Mouse (Mus musculus) embryonic facial prominence, embryonic 10.5 days (tissue): ENCODE results near the gene Prr7. TPM values are rescaled to one million over a fixed set of nuclear protein-coding genes. Genes with fewer than 3 reads are reported as not detected.
A peak's percentile ranks its signal among the peaks of the same experiment; 100 is the strongest.

ENCODE experiments used
- DNase-seq: peaks from one replicate; pipeline ENCODE4 v3.0.0-alpha.2; 2017; ENCODE audit warnings: low spot score
- H3K27ac ChIP-seq: fragments of 300-500 bp; sonication (generic); replicated peaks from 2 replicates; pipeline ENCODE4 v1.5.1; 2016; ENCODE audit warnings: mild to moderate bottlenecking
- H3K27me3 ChIP-seq: fragments of 300-500 bp; sonication (generic); replicated peaks from 2 replicates; pipeline ENCODE4 v1.6.1; 2016; ENCODE audit warnings: low read depth, mild to moderate bottlenecking; ENCODE audit not compliant: poor library complexity, severe bottlenecking
- H3K36me3 ChIP-seq: fragments of 300-500 bp; sonication (generic); replicated peaks from 2 replicates; pipeline ENCODE4 v1.6.1; 2016; ENCODE audit warnings: mild to moderate bottlenecking, moderate library complexity
- H3K4me1 ChIP-seq: fragments of 300-500 bp; sonication (generic); 2 replicates; pipeline ENCODE4 v1.6.1; 2016
- H3K4me3 ChIP-seq: fragments of 300-500 bp; sonication (generic); 2 replicates; pipeline ENCODE4 v1.5.1; 2016; ENCODE audit warnings: mild to moderate bottlenecking, moderate library complexity
- H3K9me3 ChIP-seq: fragments of 300-500 bp; sonication (generic); 2 replicates; pipeline ENCODE4 v1.6.1; 2016; ENCODE audit warnings: mild to moderate bottlenecking
- WGBS: fragments of 180-500 bp; shearing (Covaris S2); methylation state at CpG from one replicate; pipeline ENCODE4 v1.1.7; 2016; 5-methylcytosine and 5-hydroxymethylcytosine counted together
- polyA plus RNA-seq: library from polyadenylated mRNA; unstranded; fragments of >200 nt; fragmentation: Nextera tagmentation; extraction: Ambion mirVana; gene quantifications from 2 replicates; pipeline ENCODE4 v1.2.1, GENCODE M21; 2016

Prr7 gene
- polyA plus RNA-seq, 1 experiment from 2014 or later = 0.54 TPM

DNA sequence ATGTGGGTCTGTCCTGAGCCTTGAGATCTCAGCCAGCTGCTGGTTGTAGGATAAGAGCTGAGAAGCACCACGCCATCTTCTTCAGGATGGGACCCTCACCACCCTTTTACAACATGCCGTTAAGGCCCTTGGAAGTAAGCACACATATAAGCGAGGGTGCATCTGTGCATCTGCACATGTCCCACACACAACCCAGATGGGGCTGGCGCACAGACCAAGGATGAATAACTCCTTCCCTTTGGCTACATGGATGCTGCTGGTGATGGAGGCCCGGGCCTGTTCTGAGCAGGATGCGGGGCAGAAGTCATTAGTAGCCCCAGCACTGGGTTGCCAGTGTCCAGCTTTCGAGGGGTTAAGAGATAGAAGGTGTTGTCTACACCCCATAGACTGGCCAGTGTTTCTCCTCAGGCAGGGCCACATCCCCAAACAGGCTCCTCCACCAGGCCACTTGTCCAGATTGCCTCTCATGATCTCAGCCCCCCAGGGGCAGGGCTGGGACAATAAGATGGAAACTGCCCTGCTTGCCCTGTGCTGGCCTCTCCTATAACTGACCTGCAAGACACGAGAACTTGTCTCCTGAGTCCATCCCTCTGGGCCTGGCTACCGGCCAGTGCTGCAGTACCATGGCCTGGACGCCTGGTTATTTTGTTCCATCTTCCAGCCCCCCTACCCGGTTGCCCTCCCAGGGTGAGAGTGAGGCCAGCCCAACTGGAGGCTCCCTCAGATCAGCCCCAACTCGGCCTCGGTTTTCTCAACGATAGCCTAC lies 22.1 kb downstream of the Prr7 start:
- Histone ChIP-seq H3K27ac (peak overlapping the region; percentile 100), H3K4me3 (peak overlapping the region; percentile 99), H3K9me3 (no peaks in the 10 kb centered on the region), H3K27me3 (no peaks in the 10 kb centered on the region), H3K36me3 (peaks cover 45% of the 10 kb centered on the region), H3K4me1 (peaks cover 55% of the 10 kb centered on the region)
- peak; percentile 39 for DNase-seq
- WGBS = 38% methylated on average over 14 of the region's 14 CpGs

DNA sequence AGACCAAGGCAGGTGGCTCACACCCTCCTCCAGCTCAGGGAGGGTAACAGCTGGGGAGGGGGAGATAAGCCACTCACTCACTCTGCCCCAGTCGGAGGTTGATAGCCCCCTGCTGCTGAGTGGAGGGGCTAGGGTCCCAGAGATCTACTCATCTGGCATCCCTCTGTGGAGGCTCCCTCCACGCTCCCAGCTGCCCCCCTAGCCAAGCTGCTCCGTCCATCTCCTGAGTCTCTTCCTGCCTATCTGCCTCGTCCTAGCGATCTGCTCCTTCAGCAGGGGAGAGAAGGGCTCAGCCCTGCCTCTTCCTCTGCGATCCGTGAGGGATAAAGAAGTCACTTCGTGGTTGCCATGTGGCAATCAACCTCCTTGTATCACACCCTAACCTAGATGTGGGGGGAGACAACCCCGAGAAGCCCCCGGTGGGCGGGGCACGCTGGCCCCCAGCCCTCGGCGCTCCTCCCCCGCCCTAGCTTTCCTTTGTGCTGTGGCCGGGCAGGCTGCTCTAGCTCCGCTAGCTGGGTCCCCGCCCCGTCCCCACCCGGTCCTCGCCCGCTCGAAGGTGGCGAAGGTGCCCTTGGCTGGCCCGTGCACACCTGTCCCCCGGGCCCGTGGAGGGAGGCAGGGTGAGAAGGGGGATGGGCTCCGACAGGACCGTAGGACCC lies 23.0 kb downstream of the Prr7 start:
- Histone ChIP-seq H3K4me3 (peak overlapping the region; percentile 99), H3K9me3 (no peaks in the 10 kb centered on the region), H3K36me3 (peaks cover 36% of the 10 kb centered on the region), H3K4me1 (peaks cover 55% of the 10 kb centered on the region), H3K27ac (peak overlapping the region; percentile 100), H3K27me3 (no peaks in the 10 kb centered on the region)
- peak; percentile 79 for DNase-seq
- WGBS = under 1% methylated on average over 29 of the region's 29 CpGs

DNA sequence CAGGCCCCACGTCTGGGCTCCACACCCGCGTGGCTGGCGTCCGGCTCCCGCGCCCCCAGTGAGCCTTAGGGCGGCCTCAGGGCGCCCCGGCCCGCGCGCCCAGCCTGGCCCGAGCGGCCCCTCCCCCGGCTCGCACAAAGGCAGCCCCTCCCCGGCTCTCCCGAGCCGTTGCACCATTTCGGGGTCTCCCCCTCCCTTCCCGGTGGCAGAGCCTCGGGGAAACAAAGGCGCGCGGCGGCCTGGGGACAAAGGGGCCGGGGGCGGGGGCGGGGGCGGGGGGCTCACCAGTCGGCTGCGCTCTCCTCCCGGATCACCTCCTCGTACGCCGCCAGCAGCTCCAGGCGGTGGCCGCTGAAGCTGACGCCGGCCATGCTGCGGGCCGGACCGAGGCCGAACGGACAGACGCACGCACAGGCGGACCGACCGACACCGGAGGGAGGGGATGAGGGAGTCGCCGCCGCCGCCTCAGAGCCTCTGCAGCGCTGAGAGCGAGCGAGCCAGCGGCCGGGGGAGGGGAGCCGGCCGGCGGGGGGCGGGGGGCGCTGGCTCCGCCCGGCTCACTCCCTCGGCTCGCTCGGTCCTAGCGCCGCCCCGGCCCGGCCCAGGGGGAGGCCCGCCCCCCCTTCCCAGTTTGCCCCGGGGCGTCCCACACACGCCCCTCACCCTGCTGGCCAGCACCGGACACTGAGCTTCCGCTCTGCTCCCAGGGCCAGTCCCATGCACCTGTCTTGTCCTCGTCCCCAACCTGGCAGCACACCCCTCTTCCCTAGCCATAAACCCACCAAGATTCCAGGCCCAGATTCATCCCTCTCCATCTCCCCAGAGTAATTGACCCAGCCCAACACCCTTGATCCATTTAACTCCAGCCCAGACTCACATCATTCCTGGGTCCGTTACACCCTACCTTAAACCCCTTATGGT lies 23.8 kb downstream of the Prr7 start, which contains the start of gene Dbn1:
TSS of gene Dbn1 (minus strand) at position 534 of the 921 bp plus-strand sequence.
- 1% methylated on average over 78 of the region's 83 CpGs for WGBS
- peaks cover 28% of the 10 kb centered on the region for H3K36me3 ChIP-seq
- H3K4me3 ChIP-seq = peak within 1 kb of the TSS; percentile 99
- peak; percentile 87 for DNase-seq
- no peaks in the 10 kb centered on the region for H3K9me3 ChIP-seq
- no peaks in the 10 kb centered on the region for H3K27me3 ChIP-seq
- peaks cover 53% of the 10 kb centered on the region for H3K4me1 ChIP-seq
- H3K27ac ChIP-seq = peak within 1 kb of the TSS; percentile 100

DNA sequence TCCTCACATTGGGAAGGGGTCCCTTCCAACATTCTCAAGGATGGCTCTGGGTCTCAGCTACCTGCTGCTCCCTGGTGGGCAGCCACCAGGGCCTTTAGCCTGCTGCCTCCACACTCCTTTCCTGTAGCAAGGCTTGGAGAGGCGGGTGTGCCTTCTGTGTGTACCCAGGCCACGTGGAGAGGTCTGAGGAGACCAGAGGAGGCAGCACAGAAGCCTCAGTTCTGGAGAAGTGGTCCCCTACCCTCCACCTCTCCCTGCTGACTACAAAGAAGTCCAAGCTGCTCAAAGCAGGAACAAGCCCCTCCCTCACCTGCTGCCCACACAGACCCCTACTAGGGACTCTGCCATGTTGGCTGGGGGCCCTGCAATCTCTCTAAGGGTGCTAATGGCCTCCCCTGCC lies 30.2 kb downstream of the Prr7 start:
- Histone ChIP-seq H3K27me3 (peaks cover 7% of the 10 kb centered on the region; the same call in 1 of the 2 replicates), H3K27ac (no peak overlapping the region), H3K36me3 (peaks cover 26% of the 10 kb centered on the region), H3K4me3 (no peak overlapping the region), H3K4me1 (peaks cover 35% of the 10 kb centered on the region), H3K9me3 (no peaks in the 10 kb centered on the region)
- DNase-seq = no peak
- 33% methylated on average over 2 of the region's 2 CpGs for WGBS

DNA sequence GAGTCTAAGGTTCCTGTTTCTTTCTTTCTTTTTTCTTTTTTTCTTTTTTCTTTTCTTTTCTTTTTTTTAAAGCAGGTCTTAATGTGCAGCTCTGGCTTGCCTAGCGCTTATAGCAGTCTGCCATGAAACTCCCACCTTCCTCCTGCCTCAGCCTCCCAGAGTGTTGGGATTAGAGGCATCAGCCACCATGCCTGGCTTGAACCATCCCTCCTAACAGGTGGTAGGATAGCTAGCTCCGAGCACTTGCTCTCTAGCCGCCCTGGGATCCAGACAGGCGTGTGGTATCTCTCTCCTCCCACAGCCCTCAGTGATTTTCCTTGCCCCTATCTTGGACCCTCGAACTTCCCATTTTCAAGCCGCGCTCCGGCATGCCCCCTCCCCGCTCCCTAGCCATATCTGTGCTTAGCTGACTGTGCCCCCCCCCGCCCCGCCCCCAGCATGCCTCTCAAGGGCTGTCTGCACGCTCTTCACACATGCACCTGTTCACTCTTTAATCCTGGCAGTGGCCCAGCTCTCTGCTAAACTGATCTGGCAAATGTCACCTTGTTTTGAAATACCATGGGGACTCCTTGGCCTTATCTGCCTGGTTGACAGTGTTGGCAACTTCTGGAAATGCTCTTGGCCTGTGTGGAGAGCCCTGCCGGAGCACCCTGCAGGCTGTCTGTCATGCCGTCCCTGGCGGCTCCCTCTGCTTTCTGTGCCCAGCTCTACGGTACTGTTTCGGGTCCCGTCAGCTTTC lies 31.0 kb downstream of the Prr7 start:
- no peak for DNase-seq
- H3K4me1 ChIP-seq = peaks cover 35% of the 10 kb centered on the region
- H3K36me3 ChIP-seq = peaks cover 33% of the 10 kb centered on the region
- H3K27me3 ChIP-seq = peaks cover 7% of the 10 kb centered on the region; the same call in 1 of the 2 replicates
- H3K9me3 ChIP-seq = no peaks in the 10 kb centered on the region
- no peak overlapping the region for H3K27ac ChIP-seq
- WGBS = 27% methylated on average over 18 of the region's 18 CpGs
- H3K4me3 ChIP-seq = no peak overlapping the region

DNA sequence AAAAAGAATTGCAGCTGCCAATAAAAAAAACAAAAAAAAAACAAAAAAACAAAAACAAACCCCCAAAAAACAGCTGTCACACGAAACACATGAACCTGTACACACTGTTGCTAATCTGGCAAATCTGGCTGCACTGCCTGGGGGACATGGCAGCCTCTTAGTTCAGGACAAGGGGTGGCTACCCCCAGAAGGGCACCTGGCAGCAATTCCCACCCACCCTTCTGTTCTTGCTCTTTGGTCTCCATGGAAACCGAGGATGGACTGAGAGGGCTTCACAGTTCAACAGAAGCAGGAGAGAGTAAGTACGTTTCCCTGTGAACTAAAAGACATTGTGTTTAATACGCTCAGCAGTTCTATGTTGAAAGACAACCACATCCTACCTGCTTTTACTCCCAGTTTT lies 31.6 kb downstream of the Prr7 start:
- Histone ChIP-seq H3K36me3 (peaks cover 39% of the 10 kb centered on the region), H3K27me3 (peaks cover 7% of the 10 kb centered on the region; the same call in 1 of the 2 replicates), H3K4me1 (peaks cover 35% of the 10 kb centered on the region), H3K27ac (no peak overlapping the region), H3K4me3 (no peak overlapping the region), H3K9me3 (no peaks in the 10 kb centered on the region)
- peak; percentile 38 for DNase-seq
- 43% methylated on average over 4 of the region's 4 CpGs for WGBS

DNA sequence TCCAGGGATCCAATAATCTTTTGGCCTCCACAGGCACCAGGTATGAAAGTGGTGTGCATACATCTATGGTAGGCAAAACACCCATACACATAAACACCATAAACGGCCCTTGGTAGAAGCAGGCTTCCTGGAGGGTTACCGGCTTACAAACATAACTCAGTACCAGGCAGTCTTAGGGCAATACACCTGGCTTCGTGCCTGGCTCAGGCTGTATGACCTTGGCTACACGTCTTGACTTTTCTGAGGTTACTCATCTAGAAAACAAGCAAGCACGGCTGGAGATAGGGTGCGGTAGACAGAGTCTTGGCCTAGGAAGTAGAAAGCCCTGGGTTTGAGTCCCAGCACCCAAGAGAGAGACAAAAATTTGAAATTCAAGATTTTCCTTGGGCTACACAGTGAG lies 32.6 kb downstream of the Prr7 start:
- Histone ChIP-seq H3K9me3 (no peaks in the 10 kb centered on the region), H3K27me3 (peaks cover 7% of the 10 kb centered on the region; the same call in 1 of the 2 replicates), H3K27ac (no peak overlapping the region), H3K4me3 (no peak overlapping the region), H3K4me1 (peaks cover 35% of the 10 kb centered on the region), H3K36me3 (peaks cover 49% of the 10 kb centered on the region)
- DNase-seq = no peak
- 89% methylated on average over 6 of the region's 6 CpGs for WGBS

DNA sequence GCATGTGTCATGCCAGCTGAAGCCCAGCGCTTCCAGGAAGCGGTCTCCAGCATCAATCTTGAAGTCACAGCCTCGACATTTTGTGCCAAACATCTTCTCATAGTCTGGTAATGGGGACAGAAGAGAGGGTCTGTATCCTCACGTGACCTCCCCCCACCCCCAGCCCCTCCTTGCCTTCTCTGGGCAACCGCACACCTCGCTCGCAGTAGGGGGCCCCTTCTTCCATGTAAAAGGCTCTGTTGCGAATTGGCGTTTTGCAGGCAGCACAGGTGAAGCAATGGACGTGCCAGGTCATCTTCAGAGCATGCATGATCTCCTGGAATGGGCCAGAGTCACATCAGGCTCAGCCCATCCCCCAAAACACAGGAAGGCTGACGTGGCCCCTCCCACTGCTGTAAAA lies 34.8 kb downstream of the Prr7 start:
- no peak overlapping the region for H3K4me3 ChIP-seq
- peaks cover 2% of the 10 kb centered on the region; the same call in 1 of the 2 replicates for H3K27me3 ChIP-seq
- H3K9me3 ChIP-seq = no peaks in the 10 kb centered on the region
- H3K4me1 ChIP-seq = peaks cover 34% of the 10 kb centered on the region
- 58% methylated on average over 11 of the region's 11 CpGs for WGBS
- DNase-seq = no peak
- peaks cover 71% of the 10 kb centered on the region for H3K36me3 ChIP-seq
- no peak overlapping the region for H3K27ac ChIP-seq

DNA sequence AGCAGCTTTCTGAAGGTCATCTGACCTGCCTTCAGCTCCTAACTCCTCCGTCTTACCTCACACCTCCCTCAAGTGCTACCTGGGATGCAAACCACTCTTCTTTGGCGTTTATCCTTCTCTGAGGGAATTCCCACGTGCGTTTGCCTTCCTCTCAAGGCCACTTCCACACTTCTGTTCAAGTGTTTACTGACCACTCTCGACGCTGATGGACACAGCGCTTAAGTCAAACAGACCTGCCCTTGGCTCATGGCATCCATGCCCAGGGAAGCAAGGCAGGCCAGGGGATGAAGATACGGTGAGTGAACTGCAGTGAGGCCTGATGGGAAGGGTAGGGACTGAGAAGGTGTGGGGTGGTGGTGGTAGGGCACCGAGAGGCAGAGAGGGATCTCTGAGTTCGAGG lies 36.5 kb downstream of the Prr7 start:
- H3K9me3 ChIP-seq = no peaks in the 10 kb centered on the region
- no peak for DNase-seq
- H3K27me3 ChIP-seq = no peaks in the 10 kb centered on the region
- peaks cover 18% of the 10 kb centered on the region for H3K4me1 ChIP-seq
- H3K27ac ChIP-seq = no peak overlapping the region
- 80% methylated on average over 10 of the region's 10 CpGs for WGBS
- peaks cover 88% of the 10 kb centered on the region for H3K36me3 ChIP-seq
- H3K4me3 ChIP-seq = no peak overlapping the region

DNA sequence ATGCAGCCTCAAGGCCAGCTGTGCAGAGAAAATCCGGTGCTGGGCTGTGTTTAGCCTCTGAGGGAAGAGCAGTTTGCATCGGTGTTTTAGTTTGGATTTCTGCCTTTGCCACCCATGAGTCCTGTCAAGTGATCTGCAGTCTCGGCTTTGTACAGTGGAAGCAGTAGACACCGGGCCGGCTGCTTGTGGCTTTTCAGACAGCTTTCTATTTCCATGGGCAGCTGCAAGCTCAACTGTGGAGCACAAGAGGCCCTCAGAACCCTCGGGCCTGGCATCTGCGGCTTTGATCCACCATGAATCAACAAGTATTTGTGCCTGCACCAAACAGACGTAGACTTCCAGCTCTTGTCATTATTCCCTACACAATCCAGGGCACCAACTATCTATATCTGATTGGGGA lies 38.3 kb downstream of the Prr7 start:
- no peaks in the 10 kb centered on the region for H3K27me3 ChIP-seq
- WGBS = 92% methylated on average over 8 of the region's 8 CpGs
- H3K36me3 ChIP-seq = peaks cover 98% of the 10 kb centered on the region
- no peak overlapping the region for H3K4me3 ChIP-seq
- no peaks in the 10 kb centered on the region for H3K9me3 ChIP-seq
- no peak for DNase-seq
- no peak overlapping the region for H3K27ac ChIP-seq
- H3K4me1 ChIP-seq = 0 out of 2 replicates have a peak, but pooled peaks cover 6% of the 10 kb centered on the region

DNA sequence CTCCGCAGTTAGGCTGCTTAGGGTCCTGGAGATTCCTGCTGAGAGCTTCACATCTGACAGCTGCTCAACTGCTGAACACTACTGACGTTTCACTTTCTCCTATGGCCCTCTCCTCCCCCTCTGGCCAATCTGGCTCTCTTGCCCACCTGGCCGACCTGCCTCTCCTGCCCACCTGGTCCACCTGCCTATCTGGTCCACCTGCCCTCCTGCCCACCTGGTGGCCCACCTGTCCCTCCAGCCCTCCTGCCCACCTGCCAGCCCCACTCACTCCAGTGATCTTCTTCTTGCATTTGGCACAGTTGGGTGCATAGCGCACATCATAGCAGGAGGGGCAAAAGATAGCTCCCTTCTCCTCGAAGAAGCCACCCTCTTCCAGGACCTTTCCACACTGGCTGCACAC lies 40.3 kb downstream of the Prr7 start:
- Histone ChIP-seq H3K27me3 (no peaks in the 10 kb centered on the region), H3K27ac (no peak overlapping the region), H3K36me3 (peaks cover 100% of the 10 kb centered on the region), H3K4me1 (peaks cover 8% of the 10 kb centered on the region; the same call in 1 of the 2 replicates), H3K9me3 (no peaks in the 10 kb centered on the region), H3K4me3 (no peak overlapping the region)
- WGBS = 89% methylated on average over 5 of the region's 5 CpGs
- DNase-seq = no peak

DNA sequence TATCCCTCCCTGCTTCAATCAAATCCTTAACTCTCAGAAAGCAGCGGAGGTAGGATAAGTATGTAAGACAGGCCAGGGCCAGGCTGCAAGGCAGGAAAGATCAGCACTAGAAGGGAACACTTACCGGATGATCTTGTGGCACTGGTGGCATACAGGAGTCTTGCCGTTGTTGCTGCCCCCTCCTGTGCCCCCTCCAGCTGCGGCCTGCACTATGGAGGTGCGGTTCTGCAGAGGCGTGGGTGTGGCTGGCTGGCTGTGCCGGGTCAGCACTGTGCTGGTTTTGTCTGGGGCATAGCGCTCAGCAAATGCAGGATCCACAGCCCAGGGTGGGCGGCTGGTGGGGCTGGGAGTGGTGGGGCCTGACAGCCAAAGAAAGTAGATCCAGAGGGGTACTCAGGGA lies 41.7 kb downstream of the Prr7 start:
- peaks cover 21% of the 10 kb centered on the region for H3K4me1 ChIP-seq
- no peaks in the 10 kb centered on the region for H3K27me3 ChIP-seq
- H3K27ac ChIP-seq = no peak overlapping the region
- DNase-seq = no peak
- 97% methylated on average over 9 of the region's 9 CpGs for WGBS
- H3K36me3 ChIP-seq = peaks cover 100% of the 10 kb centered on the region
- no peaks in the 10 kb centered on the region for H3K9me3 ChIP-seq
- no peak overlapping the region for H3K4me3 ChIP-seq
